Mouse (Mus musculus) midbrain, embryonic 14.5 days (tissue): ENCODE data around the gene Arpc4. TPM values are rescaled to one million over a fixed set of nuclear protein-coding genes. Genes with fewer than 3 reads are reported as not detected.

ENCODE experiments used
- ATAC-seq: fragments of 200-750 bp; cut with Nextera tagmentation; 2 replicates; pipeline ENCODE4 v1.8.0; 2017; ENCODE audit warnings: moderate number of reproducible peaks, moderate library complexity; ENCODE audit not compliant: low FRiP score, low TSS enrichment
- DNase-seq: peaks from one replicate; pipeline ENCODE4 v3.0.0-alpha.2; 2015
- H3K27ac ChIP-seq: fragments of 300-500 bp; sonication (generic); replicated peaks from 2 replicates; pipeline ENCODE4 v1.5.1; 2014; ENCODE audit warnings: mild to moderate bottlenecking, low read depth, low read length, moderate library complexity
- H3K27me3 ChIP-seq: fragments of 300-500 bp; sonication (generic); 2 replicates; pipeline ENCODE4 v1.6.1; 2014; ENCODE audit warnings: low read length, control low read depth, mixed read lengths; ENCODE audit not compliant: control insufficient read depth, insufficient read depth
- H3K36me3 ChIP-seq: fragments of 300-500 bp; sonication (generic); 2 replicates; pipeline ENCODE4 v1.6.1; 2014; ENCODE audit warnings: low read length, control low read depth; ENCODE audit not compliant: control insufficient read depth, insufficient read depth
- H3K4me1 ChIP-seq: fragments of 300-500 bp; sonication (generic); 2 replicates; pipeline ENCODE4 v1.6.1; 2014; ENCODE audit warnings: mild to moderate bottlenecking, antibody characterized with exemption, low read length, control low read depth; ENCODE audit not compliant: control insufficient read depth, insufficient read depth
- H3K4me2 ChIP-seq: fragments of 300-500 bp; sonication (generic); 2 replicates; pipeline ENCODE4 v1.6.1; 2014; ENCODE audit warnings: mild to moderate bottlenecking, low read length, moderate library complexity
- H3K4me3 ChIP-seq: fragments of 300-500 bp; sonication (generic); replicated peaks from 2 replicates; pipeline ENCODE4 v1.5.1; 2014; ENCODE audit warnings: low read depth, low read length
- H3K9ac ChIP-seq: fragments of 300-500 bp; sonication (generic); replicated peaks from 2 replicates; pipeline ENCODE4 v1.6.1; 2014; ENCODE audit warnings: mild to moderate bottlenecking, low read length, moderate library complexity
- H3K9me3 ChIP-seq: fragments of 300-500 bp; sonication (generic); 2 replicates; pipeline ENCODE4 v1.6.1; 2016; ENCODE audit warnings: low read length, control low read depth, mixed read lengths; ENCODE audit not compliant: control insufficient read depth
- WGBS: fragments of 180-500 bp; shearing (Covaris S2); extraction: QIAGEN DNeasy Blood & Tissue Kit; methylation state at CpG from one replicate; pipeline ENCODE4 v1.1.7; 2014; 5-methylcytosine and 5-hydroxymethylcytosine counted together
- polyA plus RNA-seq: library from polyadenylated mRNA; unstranded; fragments of >200 nt; fragmentation: Nextera tagmentation; extraction: Ambion mirVana; gene quantifications from 2 replicates; pipeline ENCODE4 v1.2.1, GENCODE M21; 2014

Arpc4 gene
- polyA plus RNA-seq, 1 experiment from 2014 or later = 234 TPM

GRCm38 (mm10) chr6:113353696-113354095 is 24.2 kb upstream of the Arpc4 start:
- no peak overlapping the region for H3K4me3 ChIP-seq
- H3K27ac ChIP-seq = no peak overlapping the region
- H3K4me2 ChIP-seq = no peak overlapping the region
- DNase-seq (no peak), ATAC-seq (no peak)
- WGBS = 77% methylated on average over 3 of the region's 3 CpGs
- no peaks in the 10 kb centered on the region for H3K27me3 ChIP-seq
- no peaks in the 10 kb centered on the region for H3K9me3 ChIP-seq
- no peaks in the 10 kb centered on the region for H3K4me1 ChIP-seq
- H3K9ac ChIP-seq = no peak overlapping the region
- H3K36me3 ChIP-seq = no peaks in the 10 kb centered on the region

- no peak overlapping the region for H3K4me3 ChIP-seq
- H3K9ac ChIP-seq = no peak overlapping the region
- H3K36me3 ChIP-seq = peaks cover 3% of the 10 kb centered on the region; the same call in 1 of the 2 replicates
- 78% methylated on average over 4 of the region's 4 CpGs for WGBS
- no peaks in the 10 kb centered on the region for H3K27me3 ChIP-seq
- H3K9me3 ChIP-seq = no peaks in the 10 kb centered on the region
- H3K27ac ChIP-seq = no peak overlapping the region
- H3K4me1 ChIP-seq = no peaks in the 10 kb centered on the region
- ATAC-seq = no peak
- H3K4me2 ChIP-seq = no peak overlapping the region
- DNase-seq = no peak
Observed at GRCm38 (mm10) chr6:113361476-113361875, 16.4 kb upstream of the Arpc4 start.

- Histone ChIP-seq H3K4me2 (no peak overlapping the region), H3K27me3 (no peaks in the 10 kb centered on the region), H3K4me1 (no peaks in the 10 kb centered on the region), H3K4me3 (no peak overlapping the region), H3K9ac (no peak overlapping the region), H3K36me3 (peaks cover 9% of the 10 kb centered on the region; the same call in 1 of the 2 replicates), H3K27ac (no peak overlapping the region), H3K9me3 (no peaks in the 10 kb centered on the region)
- DNase-seq (no peak), ATAC-seq (no peak)
- 96% methylated on average over 1 of the region's 1 CpGs for WGBS
Observed at GRCm38 (mm10) chr6:113362241-113362640, 15.7 kb upstream of the Arpc4 start.

- Histone ChIP-seq H3K9ac (no peak overlapping the region), H3K4me2 (no peak overlapping the region), H3K9me3 (no peaks in the 10 kb centered on the region), H3K27ac (no peak overlapping the region), H3K36me3 (peaks cover 28% of the 10 kb centered on the region), H3K4me1 (no peaks in the 10 kb centered on the region), H3K27me3 (no peaks in the 10 kb centered on the region), H3K4me3 (no peak overlapping the region)
- ATAC-seq (no peak), DNase-seq (no peak)
- 65% methylated on average over 8 of the region's 8 CpGs for WGBS
Observed at GRCm38 (mm10) chr6:113364518-113365135, 13.3 kb upstream of the Arpc4 start.

GRCm38 (mm10) chr6:113366639-113367038 is 11.3 kb upstream of the Arpc4 start:
- Histone ChIP-seq H3K36me3 (peaks cover 48% of the 10 kb centered on the region), H3K27me3 (no peaks in the 10 kb centered on the region), H3K9ac (no peak overlapping the region), H3K9me3 (no peaks in the 10 kb centered on the region), H3K4me3 (no peak overlapping the region), H3K27ac (no peak overlapping the region), H3K4me2 (no peak overlapping the region), H3K4me1 (no peaks in the 10 kb centered on the region)
- DNase-seq (no peak), ATAC-seq (no peak)
- WGBS = 90% methylated on average over 6 of the region's 6 CpGs

GRCm38 (mm10) chr6:113367574-113367973 is 10.3 kb upstream of the Arpc4 start:
- H3K4me2 ChIP-seq = no peak overlapping the region
- 92% methylated on average over 1 of the region's 1 CpGs for WGBS
- ATAC-seq (no peak), DNase-seq (no peak)
- H3K36me3 ChIP-seq = peaks cover 56% of the 10 kb centered on the region
- H3K4me3 ChIP-seq = no peak overlapping the region
- H3K27ac ChIP-seq = no peak overlapping the region
- no peak overlapping the region for H3K9ac ChIP-seq
- H3K4me1 ChIP-seq = no peaks in the 10 kb centered on the region
- no peaks in the 10 kb centered on the region for H3K9me3 ChIP-seq
- no peaks in the 10 kb centered on the region for H3K27me3 ChIP-seq

- ATAC-seq = no peak
- Histone ChIP-seq H3K27me3 (no peaks in the 10 kb centered on the region), H3K36me3 (peaks cover 62% of the 10 kb centered on the region), H3K4me3 (no peak overlapping the region), H3K27ac (no peak overlapping the region), H3K4me2 (no peak overlapping the region), H3K4me1 (no peaks in the 10 kb centered on the region), H3K9ac (no peak overlapping the region), H3K9me3 (no peaks in the 10 kb centered on the region)
- no peak for DNase-seq
- 89% methylated on average over 7 of the region's 7 CpGs for WGBS
Observed at GRCm38 (mm10) chr6:113368124-113368523, 9.8 kb upstream of the Arpc4 start.

- peaks cover 66% of the 10 kb centered on the region for H3K36me3 ChIP-seq
- no peak for ATAC-seq
Observed at GRCm38 (mm10) chr6:113368577-113368976, 9.3 kb upstream of the Arpc4 start.

GRCm38 (mm10) chr6:113370194-113370929 is 7.6 kb upstream of the Arpc4 start:
- no peak overlapping the region for H3K9ac ChIP-seq
- no peak for ATAC-seq
- no peaks in the 10 kb centered on the region for H3K27me3 ChIP-seq
- H3K4me2 ChIP-seq = no peak overlapping the region
- no peak overlapping the region for H3K27ac ChIP-seq
- no peaks in the 10 kb centered on the region for H3K9me3 ChIP-seq
- H3K36me3 ChIP-seq = peaks cover 84% of the 10 kb centered on the region
- H3K4me1 ChIP-seq = no peaks in the 10 kb centered on the region
- H3K4me3 ChIP-seq = no peak overlapping the region
- DNase-seq = no peak
- WGBS = 95% methylated on average over 20 of the region's 20 CpGs

More at GRCm38 (mm10) chr6:113368577-113368976, 9.3 kb upstream of the Arpc4 start:
- Histone ChIP-seq H3K27ac (no peak overlapping the region), H3K9ac (no peak overlapping the region), H3K4me3 (no peak overlapping the region), H3K9me3 (no peaks in the 10 kb centered on the region), H3K27me3 (no peaks in the 10 kb centered on the region), H3K4me2 (no peak overlapping the region), H3K4me1 (no peaks in the 10 kb centered on the region)
- no peak for DNase-seq
- WGBS = 77% methylated on average over 5 of the region's 5 CpGs
